Mouse (Mus musculus): ENCODE results near the gene Rps16.

Rps16 gene

DNA sequence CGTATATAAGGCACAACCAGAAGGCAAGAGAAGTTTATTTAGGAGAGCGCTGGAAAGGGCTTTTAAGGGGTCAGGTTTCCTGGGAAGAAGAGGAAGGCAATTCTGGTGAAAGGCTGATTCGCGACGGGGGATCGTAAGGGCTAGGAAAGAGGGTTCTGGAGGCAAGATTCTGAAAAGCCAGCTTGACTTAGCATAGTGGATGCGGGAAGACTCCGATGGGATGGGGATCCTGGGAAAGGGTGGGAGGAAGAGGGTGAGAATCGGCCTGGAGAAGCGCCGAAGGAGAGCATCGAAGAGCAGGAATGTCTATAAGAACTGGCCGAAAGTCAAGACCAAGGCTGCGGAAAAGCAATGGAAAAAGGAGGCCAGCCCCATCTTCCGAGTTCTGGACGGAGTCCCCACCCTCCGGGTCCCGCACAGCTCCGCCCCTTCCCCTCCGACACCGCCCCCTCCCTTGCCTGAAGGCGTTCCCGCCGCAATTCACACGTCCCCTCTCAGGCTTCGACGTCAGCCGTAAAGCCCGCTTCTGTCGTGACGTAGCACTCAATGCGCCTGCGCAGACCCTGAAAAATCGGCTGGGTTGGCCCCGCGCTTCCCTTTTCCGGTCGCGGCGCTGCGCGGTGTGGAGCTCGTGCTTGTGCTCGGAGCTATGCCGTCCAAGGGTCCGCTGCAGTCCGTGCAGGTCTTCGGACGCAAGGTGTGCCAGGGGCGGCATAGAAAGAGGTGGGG, at the start of gene Rps16:
Gene Rps16 (plus strand): TSS at position 498 of the 729 bp plus-strand sequence.
- DNase-seq (ENCODE audit: low read depth): peak; percentile 98

DNA sequence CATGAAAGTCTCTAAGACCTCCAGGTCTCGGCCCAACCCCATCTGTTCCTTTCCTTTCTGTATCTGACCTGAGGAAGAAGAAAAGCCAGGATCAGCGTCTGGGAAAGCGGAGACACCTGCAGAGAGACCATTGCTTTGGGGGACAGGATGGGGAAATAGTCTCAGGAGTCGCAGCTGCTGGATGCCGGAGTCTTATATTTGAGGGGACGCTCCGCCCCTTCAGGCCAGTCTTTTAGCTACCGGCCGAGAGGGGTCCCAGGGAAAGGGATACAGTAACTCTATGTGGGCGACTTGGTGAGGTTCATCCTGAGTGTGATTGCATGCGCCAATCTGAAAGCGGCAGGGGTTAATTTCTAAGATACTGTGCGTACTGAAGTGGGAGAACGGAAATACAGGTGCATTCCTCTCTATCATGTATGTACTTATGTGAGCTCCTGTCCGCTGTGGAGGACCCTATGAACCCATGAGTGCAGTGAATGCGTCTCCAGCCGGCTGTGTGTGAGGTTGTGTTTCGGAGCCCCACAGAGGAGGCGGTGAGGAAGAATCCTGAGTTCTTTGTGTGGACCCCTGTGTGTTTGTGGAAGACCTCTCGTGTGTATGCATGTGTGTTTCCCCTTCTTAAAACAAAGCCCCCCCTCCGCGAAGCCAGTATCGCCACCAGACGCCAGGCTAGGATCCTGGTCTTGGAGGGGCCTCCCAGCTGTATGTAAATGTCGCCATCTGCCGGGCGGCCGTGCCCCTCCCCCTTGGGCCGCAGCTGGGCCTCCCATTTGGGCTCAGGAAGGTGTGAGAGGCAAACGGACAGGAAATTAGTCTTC, 48.6 kb upstream of the Rps16 start, which contains the start of gene Dll3:
Gene Dll3 (minus strand): TSS at position 623 of the 818 bp plus-strand sequence.
- peak; percentile 41 for DNase-seq (ENCODE audit: low read depth)

DNA sequence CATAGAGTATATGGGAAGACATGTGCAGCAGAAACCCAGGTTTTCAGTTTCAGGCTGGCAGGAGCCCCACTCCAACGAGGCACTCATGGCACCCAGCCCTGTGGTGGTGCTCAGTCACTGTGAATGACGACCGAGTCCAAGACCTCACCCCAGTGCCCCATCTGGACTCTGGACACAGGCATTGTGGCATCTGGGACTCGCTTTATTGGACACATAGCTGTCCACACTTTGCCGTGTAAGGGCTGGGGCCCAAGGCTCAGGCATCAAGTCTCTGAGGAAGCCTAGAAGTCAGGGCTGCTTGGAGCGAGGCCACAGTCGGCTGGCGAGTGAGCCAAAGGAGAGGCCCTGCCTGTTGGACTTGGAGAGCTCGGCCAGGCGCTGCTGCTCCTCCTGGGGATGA, 44.8 kb upstream of the Rps16 start:
- DNase-seq (ENCODE audit: low read depth): no peak

DNA sequence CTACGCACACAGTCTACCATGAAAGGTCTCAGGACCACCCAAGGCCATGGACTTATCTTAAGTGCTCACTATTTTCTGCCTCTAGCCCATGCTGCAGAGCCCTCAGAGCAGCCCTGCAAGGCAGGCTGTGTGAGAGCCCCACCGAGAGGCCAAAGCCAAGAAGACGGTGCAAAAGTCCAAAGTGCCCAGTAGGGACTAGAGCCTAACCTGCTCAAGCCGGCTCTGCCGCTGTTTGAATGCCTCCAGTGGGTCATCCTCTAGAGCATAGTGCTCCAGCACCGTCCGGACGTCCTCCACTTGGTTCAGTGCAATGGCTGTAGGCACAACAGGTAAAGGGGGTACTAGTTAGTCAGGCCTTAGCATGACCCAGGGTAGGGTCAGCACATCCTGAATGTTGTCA, 44.2 kb upstream of the Rps16 start:
- DNase-seq (ENCODE audit: low read depth): no peak

DNA sequence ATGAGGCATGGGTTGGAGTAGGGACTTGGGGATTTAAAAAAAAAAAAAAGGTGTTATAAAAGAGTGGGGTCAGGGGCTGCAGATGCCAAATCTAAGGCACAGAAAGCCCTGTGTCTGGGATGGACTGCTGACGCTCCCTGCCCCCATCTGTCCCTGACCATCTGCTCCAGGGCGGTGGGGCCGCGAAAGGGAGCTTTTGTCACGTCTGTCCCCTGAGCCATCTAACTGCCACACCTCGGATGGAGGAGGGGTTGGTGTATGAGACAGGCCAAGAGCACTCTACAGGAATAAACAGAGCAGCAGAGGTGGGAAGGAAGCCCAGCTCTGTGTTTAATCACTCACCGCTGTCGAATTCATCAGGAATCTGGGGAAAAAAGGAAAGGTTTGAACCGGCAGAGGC, 40.7 kb upstream of the Rps16 start:
- DNase-seq (ENCODE audit: low read depth): no peak

DNA sequence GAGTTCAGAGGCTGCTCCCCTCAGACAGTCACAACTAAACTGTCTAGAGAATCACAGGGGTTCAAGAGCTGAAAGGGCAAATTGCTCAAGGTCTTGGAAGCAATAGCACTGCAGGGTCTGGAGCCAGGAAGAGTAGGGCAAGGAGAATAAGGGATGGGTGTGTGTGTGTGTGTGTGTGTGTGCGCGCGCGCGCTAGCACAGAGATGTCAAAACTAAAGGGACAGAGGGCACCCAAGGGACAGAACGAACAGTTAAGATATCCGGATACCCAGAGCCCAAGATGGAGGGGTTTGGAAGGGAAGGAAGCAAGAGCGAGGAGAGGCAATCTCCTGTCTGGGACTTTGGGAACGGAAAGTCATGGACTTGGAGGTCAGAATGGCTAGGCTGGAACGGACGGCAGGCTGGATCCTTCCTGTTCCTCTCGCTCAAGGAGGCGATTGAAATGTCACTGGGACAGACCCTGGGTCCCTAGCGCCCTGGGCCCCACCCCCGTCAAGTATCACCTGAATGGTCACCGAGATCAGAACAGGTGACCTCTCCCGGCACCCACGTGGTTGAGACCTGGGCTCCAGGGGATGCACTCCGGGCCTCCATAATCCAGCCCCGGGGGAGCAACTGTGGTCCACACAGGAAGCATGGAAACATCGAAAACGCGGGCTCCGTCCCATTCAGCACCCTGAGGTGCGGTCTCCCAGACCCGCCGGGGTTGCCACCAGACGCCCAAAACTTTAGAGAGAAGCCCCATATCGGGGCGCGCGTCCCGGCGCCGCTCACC, 39.1 kb upstream of the Rps16 start:
- peak; percentile 37 for DNase-seq (ENCODE audit: low read depth)

DNA sequence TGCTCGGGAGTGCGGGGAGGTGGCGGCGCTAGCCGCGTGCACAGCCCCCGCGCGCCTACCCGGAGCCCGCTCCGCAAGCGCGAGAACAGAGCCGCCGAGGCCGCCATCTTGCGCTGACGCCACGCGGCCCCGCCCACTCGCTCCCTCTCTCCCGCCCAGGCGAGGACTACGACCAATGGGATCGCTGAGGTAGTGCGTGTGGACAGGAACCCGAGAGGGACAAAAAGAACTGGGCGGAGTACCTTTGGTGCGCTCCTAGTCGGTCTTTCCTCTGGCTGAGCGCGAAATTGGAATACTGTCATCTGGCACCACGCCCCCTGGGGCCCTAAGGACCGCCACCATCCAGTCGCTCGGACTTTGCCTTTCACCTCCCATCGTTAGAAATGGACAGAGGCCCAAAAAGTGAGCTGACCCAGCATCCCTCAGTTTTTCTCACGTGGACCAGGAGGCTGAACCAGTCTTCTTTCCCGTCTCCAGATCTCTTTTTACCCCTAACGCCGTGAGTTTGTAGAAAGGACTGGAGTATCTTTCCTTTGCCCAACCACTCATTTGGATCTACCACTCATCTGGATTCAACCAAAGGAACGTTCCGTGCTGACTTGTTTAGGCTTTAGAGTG, 38.4 kb upstream of the Rps16 start, which contains the start of gene Timm50:
Gene Timm50 (minus strand): TSS at position 147 of the 618 bp plus-strand sequence.
- peak; percentile 96 for DNase-seq (ENCODE audit: low read depth)

DNA sequence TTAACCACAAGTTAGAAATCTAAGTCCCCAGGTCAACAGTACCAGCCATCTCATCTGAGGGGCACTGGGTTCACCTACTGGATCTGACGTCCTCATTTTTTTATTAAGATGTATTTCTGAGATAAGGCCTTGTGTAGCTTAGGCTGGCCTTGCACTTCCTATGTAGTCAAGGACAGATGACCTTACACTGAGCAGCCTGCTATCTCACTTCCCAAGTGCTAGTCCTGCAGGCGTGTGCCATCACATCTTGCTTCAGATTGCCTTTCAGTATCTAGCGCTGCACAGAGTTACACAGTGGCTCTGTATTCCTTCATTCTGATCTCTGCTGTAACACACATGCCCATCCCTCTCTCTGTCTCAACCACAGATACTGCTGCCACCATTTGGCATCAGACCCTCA, 32.4 kb upstream of the Rps16 start:
- DNase-seq (ENCODE audit: low read depth): no peak

DNA sequence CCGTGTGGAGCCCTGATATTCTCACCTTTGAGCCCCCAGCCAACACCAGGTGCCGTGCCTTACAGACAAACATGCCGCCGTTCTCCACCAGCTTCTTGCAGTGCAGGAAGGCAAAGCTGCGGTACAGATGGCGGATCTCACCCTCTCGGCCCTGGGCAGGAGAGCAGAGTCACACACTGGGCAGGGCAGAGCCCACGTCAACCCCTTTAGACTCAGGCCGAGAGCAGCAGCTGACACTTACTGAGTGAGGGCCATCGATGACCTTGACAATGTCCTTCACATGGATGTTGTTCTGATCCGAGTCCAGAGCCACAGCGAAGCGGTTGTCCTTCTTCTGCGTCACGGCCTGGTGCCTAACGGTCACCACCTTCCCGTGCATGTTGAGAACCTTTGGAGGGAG, 31.7 kb upstream of the Rps16 start:
- no peak for DNase-seq (ENCODE audit: low read depth)

DNA sequence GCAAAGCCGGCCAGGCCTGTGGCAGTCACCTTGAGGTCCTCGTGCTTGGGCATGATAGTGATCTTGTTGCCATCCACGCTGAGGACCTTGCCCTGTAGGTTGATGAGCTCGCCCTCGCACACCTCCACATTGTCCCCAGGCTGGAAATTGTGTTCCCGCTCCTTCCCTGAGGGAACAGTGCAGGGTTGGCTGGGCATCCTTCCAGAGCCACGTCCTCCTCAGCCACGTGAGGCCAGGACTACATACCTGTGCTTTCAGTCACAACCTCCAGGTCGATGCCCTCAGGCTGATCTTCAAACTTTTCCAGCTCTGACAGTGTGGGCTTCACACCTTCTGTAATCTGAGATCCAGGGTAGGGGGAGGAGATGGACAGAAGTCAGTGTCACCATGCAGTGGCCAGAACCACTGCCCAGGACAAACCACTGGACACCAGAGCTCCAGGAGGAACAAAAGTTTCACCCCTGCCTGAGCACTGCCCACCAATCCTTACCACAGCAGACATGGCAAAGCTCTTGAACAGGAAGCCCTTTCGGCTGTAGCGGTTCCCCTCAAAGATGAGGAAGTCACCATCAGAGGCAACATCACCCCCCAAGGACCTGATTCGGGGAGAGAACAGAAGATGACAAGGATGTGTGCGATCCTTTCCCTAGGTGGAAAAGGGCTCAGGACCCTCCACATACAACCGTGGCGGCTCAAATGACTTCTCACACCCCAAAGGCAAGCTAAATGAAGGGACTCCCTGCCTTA, 28.3 kb upstream of the Rps16 start:
- no peak for DNase-seq (ENCODE audit: low read depth)

DNA sequence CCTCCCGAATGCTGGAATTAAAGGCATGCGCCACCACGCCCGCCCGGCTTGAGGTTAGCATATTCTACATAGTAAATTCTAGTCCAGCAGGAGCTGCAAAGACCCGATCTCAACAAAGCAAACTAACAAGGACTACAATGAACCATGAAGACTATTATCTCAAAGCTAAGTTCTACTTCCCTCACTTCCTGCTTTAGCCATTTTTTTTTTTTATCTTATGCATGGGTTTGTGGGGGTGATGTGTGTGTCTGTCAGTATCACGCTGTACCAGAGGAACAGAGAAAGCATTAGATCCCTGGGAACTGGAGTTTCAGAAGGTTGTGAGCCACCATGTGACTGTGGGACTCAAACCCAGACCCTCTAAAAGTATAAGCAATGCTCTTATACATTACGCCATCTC, 25.2 kb upstream of the Rps16 start:
- no peak for DNase-seq (ENCODE audit: low read depth)

DNA sequence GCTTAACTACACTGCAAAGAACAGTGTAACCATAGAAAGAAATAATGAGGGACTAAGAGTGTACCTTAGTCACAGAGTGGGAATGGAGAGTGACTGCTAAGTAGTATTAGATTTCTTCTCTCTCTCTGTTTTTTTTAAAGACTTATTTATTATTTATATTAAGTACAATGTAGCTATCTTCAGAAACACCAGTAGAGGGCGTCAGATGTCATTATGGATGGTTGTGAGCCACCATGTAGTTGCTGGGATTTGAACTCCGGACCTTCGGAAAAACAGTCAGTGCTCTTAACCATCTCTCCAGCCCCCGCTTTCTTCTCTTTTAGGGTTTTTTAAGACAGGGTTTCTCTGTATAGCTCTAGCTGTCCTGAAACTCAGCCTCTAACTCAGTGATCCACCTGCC, 24.0 kb upstream of the Rps16 start:
- DNase-seq (ENCODE audit: low read depth): no peak

DNA sequence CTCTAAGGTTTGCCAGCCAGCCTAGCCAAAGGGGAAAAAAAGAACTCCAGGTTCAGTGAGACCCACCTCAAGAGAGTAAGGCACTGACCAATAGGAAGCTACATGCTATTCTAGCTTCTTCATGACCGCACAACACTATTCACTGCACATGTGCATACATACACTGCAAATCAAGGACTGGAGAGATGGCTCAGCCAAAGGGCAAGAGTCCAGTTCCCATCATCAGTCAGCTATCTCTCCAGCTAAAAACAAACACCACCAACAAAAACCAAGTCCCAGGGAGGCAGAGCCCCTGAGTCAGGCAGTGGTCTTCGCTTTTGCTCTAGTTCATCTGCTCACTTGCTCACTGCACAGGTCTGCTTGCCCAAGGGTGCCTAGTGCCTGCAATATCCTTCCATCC, 22.2 kb upstream of the Rps16 start:
- no peak for DNase-seq (ENCODE audit: low read depth)

DNA sequence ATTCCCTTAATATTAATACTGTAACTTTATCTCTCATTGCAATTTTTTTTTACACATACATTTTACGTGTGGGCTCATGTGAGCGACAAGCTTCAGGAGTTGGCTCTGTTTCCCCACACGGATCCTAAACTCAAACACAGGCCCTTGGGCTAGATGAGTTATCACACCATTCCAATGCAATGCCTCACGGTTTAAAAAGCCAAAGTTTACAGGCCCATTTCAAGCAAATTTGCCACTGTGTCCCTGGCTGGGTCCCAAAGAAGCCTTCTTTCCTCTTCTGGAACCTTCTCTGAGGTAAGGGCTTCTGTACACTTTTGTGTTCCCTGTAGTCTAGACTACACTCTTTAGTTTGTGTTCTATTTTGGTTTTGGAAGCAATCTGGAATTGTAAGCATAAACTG, 15.9 kb upstream of the Rps16 start:
- DNase-seq (ENCODE audit: low read depth): no peak

DNA sequence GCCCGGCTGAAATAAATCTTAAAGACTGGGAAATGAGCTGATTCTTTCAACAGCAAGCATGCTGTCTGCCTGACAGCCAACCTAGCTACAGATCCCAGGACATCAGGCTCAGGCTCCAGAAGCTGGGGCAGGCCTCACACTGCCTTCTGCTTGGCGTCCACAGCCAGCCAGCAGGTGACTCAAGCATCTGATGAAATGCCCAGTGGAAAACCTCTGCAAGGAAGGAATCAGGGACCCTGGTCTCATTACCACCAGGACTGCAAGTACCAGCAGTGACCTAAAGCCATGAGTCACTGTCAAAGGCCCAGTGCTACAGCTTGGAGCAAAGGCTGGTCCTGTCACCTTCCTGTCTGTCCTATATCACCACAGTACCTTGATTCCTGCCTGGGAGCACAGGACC, 15.0 kb upstream of the Rps16 start:
- DNase-seq (ENCODE audit: low read depth): no peak

DNA sequence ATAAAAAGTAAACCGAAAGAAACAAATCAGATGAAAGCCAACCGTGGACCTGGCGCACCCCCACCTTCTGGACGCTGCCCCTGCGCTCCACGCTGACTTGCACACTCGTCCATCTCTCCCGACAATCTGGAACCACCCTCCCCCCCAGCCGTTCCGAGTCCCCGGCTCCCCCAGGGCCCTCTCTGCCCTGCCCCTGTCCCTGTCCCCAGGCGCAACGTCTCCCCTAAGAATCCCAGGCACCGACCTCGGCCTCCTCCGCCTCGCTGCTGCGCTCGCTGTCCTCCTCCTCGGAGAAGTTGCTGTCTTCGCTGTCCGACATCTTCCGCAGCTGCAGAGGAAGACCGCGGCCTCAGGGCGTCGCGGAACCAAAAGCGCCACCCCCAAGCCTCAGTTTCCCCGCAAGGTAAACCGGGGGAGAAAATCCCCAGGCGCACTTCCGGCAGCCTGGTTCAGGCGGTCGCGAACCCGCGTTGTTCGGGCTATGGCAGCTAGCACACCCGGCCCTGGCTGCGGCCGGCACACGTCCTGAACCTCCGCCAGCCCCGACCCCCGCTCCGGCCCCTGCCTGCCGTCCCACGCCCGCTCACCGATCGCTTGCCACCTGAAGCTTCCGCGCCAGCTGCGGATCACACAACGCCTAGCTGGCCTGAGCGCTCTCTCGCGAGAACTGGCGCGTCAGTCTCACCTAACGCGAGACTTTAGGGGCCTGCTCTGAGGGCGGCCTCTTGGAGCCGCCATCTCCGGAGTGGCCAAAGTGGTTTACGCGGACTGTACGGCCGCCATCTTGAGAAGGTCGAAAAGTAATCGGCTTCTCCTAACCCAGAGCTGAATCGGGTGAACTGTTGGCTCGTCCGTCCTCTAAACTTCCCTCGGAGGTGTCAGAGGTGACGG, 12.1 kb upstream of the Rps16 start, which contains the start of gene Supt5:
Gene Supt5 (minus strand): TSS at position 639 of the 891 bp plus-strand sequence.
- peak; percentile 99 for DNase-seq (ENCODE audit: low read depth)

DNA sequence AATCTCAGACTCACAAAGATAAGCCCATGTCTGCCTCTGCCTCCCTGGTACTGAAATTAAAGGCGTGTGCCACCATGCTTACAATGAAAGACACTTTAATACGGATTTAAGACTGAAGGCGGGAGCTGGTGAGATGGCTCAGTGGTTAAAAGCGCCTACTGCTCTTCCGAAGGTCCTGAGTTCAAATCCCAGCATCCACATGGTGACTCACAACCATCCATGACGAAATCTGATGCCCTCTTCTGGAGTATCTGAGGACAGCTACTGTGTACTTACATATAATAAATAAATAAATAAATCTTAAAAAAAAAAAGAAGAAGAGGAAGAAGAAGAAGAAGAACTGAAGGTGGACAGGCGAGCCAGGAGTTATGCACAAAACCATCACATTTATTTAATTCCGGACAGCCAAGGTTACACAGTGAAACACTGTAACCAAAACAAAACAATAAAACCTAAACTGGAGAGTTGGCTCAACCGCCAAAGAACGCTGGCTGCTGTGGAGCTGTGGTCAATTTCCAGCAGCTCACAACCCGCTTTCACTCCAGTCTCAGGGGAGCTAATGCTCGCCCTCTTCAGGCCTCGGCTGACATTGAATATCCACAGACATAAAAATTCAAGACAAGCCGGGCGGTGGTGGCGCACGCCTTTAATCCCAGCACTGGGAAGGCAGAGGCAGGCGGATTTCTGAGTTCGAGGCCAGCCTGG, 11.1 kb upstream of the Rps16 start:
- DNase-seq (ENCODE audit: low read depth): peak; percentile 82

DNA sequence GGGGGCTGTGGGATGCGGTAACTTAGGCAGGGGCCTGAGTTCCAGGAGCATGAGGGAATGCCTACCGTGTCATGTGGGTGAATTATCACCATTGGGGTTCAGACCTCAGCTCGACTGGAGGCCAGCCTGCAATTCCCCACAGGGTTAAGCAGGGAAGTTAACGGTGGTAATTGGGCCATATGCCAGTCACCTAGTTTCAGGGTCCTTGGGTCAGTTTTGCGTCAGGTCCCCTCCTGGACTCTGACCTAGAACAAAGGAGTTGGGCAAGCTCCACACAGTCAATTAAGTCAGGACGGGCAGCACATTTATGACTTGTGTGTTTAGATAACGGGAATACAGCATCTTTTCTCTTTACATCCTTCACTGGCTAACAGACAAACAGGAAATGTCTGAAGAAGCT, 9.1 kb upstream of the Rps16 start:
- no peak for DNase-seq (ENCODE audit: low read depth)

DNA sequence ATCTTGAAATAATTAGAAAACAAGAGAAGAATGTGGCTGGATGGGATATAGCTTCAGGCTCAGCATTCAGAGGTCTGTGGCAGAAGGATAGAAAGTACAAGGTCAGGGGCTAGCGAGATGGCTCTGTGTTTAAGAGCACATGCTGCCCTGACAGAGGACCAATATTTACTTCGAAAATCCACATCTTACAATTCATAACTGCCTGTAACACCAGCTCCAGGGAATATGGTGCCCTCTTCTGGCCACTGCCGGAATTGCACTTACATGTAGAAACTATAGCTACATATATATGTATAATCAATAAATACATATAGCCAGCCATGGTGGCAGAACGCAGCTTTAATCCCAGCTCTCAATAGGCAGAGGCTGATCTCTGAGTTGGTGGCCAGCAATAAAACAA, 5.8 kb upstream of the Rps16 start:
- peak; percentile 93 for DNase-seq (ENCODE audit: low read depth)

DNA sequence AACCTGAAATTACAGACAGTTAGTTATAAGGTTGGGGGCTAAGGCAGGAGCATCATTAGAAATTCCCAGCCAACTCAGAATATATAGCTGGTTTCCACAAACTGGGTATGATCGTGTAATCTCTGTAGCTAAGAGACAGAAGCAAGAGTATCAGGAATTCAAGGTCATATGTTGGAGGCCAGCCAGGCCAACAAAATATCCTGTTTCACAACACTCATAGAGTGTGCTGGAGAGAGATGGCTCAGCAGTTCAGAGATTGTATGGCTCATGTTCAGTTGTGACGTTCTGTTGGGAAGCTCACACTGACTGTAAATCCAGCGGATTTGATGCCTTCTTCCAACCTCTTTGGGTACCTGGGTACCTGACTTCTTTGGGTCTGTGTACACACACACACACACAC, 2.7 kb upstream of the Rps16 start:
- no peak for DNase-seq (ENCODE audit: low read depth)
